Mouse (Mus musculus) monocyte, adult 5-6 weeks (primary cell): ENCODE measurements around the gene Samsn1. TPM values are rescaled to one million over a fixed set of nuclear protein-coding genes. Genes with fewer than 3 reads are reported as not detected.
"Not testable (repeated sequence)": the region's sequence is repeated elsewhere in the genome, so short reads cannot be mapped to it uniquely, and the experiment has no call there.

Experiments
- ATAC-seq: fragments of 153-309, 156-312 bp; replicated peaks from 2 replicates; pipeline ENCODE4 v1.8.0; 2017; ENCODE audit warnings: mild to moderate bottlenecking; ENCODE audit not compliant: low TSS enrichment, insufficient number of reproducible peaks, severe bottlenecking, poor library complexity, low FRiP score
- total RNA-seq: library from RNA; stranded (forward); fragments of 200-1000, 200-491, 200-594 nt; gene quantifications from 3 replicates; pipeline ENCODE4 v1.2.3, GENCODE M21; 2017

Gene Samsn1
- total RNA-seq, 1 experiment from 2014 or later: 673 TPM

DNA sequence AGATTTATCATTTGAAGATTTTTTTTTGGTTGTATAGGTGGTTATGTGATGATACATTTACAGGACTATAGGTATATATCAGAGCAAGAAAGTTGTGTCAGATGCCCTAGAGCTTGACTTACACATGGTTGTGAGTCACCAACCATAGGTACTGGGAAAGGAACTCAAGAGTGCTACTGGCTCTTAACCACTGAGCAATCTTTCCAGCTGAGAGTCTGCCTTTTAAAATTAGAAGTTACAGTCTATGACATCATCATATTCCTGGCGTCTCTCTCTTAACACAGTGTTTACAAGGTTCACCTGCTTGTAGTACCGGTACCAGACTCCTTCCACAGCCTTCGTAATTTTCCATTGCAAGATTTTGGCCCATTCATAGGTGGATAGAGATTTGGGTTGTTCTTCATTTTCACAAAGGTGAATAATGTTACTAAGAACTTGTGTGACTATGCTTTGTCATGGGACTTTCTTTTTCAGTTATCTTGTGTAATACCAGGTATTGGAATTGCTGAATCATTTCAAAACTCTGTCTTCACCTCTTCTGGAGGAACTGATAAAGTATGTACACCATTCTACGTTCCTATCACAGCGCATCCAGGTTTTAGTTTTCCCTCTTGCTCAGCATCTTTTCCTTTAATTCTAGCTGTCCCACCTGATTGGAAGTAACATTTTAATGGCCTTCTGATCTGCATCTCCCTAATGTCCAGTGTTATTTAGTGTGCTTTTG lies 184.2 kb downstream of the Samsn1 start:
- ATAC-seq: no peak

GRCm38 (mm10) chr16:75831390-75831789 lies 190.7 kb downstream of the Samsn1 start:
- ATAC-seq: 0 out of 2 replicates have a peak, but pooled peaks have one; percentile 17

DNA sequence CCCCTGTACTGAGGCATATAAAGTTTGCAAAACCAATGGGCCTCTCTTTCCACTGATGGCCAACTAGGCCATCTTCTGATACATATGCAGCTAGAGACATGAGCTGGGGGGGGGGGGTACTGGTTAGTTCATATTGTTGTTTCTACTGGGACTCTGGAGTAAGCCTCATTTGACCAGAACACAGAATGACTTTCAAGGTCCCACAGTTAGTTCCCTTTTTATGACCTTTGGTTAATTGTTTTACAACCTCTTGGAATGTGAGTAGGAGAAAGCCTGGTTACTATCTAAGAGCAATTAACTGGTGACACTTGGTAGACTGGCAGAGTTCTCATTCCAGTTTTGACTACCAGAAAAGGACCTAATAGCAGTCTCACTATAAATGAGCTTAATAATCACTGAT lies 195.1 kb downstream of the Samsn1 start:
- ATAC-seq: not testable (repeated sequence)

- no peak for ATAC-seq
Observed at GRCm38 (mm10) chr16:75826498-75826897, 195.6 kb downstream of the Samsn1 start.

DNA sequence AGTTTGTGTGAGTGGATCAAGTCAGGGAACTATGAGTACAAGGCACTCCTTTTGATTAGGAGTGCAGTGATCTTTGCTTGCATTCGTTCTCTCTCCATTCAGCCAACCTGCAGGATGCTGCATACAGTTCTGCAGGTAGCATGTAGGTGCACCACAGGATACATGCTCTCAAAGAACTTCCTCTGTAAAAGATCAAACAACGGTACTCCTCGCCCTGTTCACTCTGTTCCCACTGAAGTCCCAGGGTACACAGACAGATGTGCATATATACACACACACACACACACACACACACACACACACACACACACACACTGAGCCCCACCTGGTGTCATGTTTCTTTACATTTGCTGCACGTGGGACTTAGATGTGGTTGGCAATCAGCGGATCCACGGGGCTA lies 198.9 kb downstream of the Samsn1 start:
- ATAC-seq: no peak

- ATAC-seq: no peak
Observed at GRCm38 (mm10) chr16:75820963-75821362, 201.1 kb downstream of the Samsn1 start.
